Mouse (Mus musculus): ENCODE results near the gene Sct.

The Sct gene

DNA sequence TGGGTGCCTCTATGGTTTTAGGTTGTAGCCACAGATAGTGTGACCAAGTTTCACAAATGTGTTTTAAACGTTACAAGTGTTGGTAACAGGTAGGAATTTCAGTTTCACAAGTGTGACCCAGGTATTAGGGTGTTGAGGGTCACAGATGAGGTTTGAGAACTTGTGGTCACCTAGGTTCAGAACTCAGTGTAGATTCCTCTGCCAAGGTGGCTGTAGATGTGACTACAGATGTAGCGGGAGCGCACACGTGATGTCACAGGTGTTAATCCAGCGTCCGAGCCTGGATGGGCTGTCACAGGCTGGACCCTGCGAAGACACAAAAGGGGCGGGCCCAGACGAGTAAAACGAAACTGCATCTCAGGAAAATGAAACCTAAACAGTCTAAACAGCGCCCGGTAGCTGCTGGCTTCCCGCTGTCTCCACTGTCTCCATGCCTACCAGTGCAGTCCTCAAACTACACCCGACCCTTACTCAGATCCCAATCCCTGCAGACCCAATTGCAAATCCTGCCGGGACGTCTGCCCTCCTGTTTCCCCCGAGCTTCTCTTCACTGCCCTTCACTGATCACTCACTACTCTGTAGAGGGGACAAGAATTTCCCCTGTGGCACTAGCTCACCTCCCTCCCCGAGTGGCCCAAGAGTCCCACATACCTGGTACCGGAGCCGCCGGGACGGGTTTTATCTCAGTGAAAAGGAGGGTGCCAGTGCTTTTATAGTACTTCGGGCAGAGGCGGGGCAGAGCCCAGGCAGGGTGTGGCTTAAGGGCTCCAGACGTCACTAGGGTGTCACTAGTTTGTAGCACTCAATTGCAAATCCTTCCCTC is 13.0 kb downstream of the Sct start, which contains the start of gene Irf7:
Gene Irf7, minus strand, starts transcription at position 743 of the 823 bp plus-strand sequence.
- ChIA-PET POLR2A (interaction anchor here in 2 of 4 experiments (0.6 to 1.5 kb wide), 8 partner anchors 11 to 72 kb away, joined by 3 to 4 read pairs (median 3); partner anchors contain the start of genes Eps8l2 (in 1 of the 2), Rassf7 (in 1 of the 2) and Sct (in 1 of the 2)), CTCF (interaction anchor here in 3 of 4 experiments (0.6 to 1.2 kb wide), 4 partner anchors 11 to 90 kb away, joined by 3 to 5 read pairs (median 3); partner anchors contain the start of genes Sct (in 2 of the 3) and Cdhr5 (in 1 of the 3))

DNA sequence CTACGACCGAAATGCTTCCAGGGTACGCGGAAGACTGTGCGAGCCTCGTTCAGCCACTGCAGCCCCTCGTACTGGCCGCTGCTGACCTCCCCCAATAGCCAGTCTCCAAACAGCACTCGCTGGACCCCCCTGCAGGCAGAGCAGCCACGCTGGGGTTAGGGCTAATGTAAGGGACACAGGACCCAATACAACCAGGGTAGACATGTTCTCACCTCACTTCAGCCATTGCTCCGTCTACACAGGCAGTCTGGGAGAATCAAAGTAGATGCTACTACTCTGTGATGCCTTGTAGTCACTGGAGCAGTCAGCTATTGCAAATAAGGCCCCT is 13.6 kb downstream of the Sct start:
- ChIA-PET CTCF (interaction anchor here in 1 of 4 experiments (0.6 kb wide), 1 partner anchor 11 kb away, joined by 5 read pairs; the partner anchor contains the start of gene Cdhr5), POLR2A (interaction anchor here in 2 of 4 experiments (0.8 to 1.3 kb wide), 5 partner anchors 29 to 73 kb away, joined by 3 to 4 read pairs (median 3); partner anchors contain the start of genes Eps8l2 (in 1 of the 2) and Rassf7 (in 1 of the 2))

DNA sequence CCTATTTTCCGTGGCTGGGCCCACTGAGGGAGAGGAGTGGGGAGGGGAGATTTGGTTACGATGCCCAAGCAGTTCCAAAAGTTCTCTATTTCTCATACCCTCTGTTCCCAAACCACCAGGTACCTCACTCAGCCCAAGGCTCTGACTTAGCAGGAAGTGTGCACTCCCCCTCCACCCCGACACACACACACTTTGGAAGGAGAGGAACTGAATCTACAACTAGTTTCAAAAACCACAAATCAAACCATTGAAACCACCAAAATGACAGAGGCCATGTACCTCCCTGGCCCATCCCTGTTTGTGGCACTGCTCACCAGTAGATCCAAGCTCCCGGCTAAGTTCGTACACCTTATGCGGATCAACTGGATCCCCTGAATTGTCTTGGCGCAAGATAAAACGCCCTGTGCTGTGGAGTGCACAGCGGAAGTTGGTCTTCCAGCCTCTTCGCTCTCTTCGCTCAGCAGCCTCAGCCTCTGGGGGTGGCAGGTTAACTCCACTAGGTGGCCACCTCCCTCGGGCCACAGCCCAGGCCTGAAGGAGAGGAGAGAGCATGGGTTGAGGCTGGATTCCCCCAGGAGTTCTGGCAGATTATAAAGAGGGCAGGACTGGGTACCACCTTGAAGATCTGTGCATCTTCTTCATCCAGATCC is 14.0 kb downstream of the Sct start:
- ChIA-PET POLR2A (interaction anchor here in 2 of 4 experiments (0.7 to 2.2 kb wide), 10 partner anchors 10 to 178 kb away, joined by 3 to 11 read pairs (median 4); partner anchors contain the start of genes Deaf1 (in 1 of the 2), Eps8l2 (in 1 of the 2) and Tmem80 (in 1 of the 2)), CTCF (interaction anchor here in 3 of 4 experiments (1.1 to 1.4 kb wide), 5 partner anchors 11 to 204 kb away, joined by 3 to 5 read pairs (median 4); no protein-coding TSS in a partner anchor)

DNA sequence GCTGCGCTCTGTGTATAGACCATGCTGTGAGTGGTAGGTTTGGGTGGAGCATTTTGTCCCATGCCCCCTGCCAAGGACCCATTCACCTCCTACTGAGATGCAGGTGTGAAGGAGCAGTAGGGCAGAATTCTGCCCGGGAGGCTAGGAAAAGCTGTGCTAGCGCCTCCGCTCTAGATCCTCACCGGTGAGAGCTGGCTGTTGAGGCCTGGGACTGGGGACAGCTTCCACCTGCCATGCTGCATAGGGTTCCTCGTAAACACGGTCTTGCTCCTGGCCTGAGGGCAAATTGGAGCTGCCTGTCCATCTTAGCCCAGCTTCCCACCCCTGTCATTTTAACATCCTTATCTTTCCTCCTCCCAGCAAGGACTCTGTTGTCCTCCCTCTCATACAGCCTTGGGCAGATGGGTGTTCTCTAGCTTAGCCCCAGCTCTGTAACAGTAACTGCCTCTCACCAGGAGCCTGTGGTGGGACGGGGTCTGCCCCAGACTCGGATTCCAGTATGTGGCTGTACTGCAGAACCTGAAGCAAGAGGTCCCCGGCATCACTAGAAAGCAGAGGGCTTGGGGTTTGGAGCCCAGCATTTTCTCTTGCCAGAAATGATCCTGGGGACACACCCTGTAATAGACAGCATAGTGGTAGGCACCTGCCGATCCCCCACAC is 14.8 kb downstream of the Sct start:
- CTCF ChIA-PET, result interaction anchor here in 3 of 4 experiments (0.6 to 1.4 kb wide), 10 partner anchors 11 to 422 kb away, joined by 3 to 5 read pairs (median 4); partner anchors contain the start of gene Sct (in 2 of the 3)
- POLR2A ChIA-PET, result interaction anchor here (0.7 to 2.2 kb wide), 24 partner anchors 9 to 179 kb away, joined by 3 to 11 read pairs (median 4); partner anchors contain the start of genes Deaf1 (in 1 of the 4), Rassf7 (in 1 of the 4) and Tmem80 (in 1 of the 4)

DNA sequence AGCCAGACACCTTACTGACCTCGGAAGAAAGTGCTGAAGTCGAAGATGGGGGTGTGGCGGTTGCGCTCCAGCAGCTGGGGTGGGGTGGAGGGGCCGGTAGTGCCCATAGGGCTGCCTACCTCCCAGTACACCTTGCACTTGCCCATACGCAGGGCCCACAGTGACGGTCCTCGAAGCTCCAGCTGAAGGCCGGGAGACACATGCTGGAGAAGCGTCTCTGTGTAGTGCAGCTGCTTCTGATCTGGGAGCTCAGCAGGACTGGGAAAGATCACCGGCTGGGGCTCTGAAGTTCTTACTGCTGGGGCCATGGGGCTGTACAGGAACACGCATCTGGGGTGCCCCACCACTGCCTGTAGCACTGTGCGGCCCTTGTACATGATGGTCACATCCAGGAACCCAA is 15.3 kb downstream of the Sct start:
- ChIA-PET CTCF (interaction anchor here (0.5 to 1.4 kb wide), 13 partner anchors 10 to 422 kb away, joined by 3 to 5 read pairs (median 3); partner anchors contain the start of gene Sct (in 2 of the 4)), POLR2A (interaction anchor here in 3 of 4 experiments (0.7 to 2.2 kb wide), 22 partner anchors 9 to 142 kb away, joined by 3 to 10 read pairs (median 4); partner anchors contain the start of genes Deaf1 (in 1 of the 3), Rassf7 (in 1 of the 3) and Tmem80 (in 1 of the 3))

DNA sequence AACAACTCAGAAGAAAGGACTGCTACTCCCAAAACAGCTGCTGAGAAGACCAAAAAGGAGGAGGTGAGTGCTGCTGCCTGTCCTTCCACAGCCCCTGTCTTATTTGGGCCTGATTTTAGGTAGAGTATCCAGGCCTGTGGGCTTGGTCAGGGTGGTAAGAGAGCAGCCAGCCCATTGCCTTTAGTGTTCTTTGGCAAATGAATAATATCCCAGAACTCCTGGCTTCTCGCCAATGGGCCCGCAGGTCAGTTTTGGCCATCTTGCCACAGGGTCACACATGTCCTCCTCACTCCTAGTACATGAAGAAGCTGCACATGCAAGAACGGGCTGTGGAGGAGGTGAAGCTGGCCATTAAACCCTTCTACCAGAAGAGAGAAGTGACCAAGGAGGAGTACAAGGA is 17.5 kb downstream of the Sct start:
- ChIA-PET CTCF (no interaction called here), POLR2A (interaction anchor here in 3 of 4 experiments (0.7 to 1.3 kb wide), 5 partner anchors 8 to 46 kb away, joined by 3 to 4 read pairs (median 3); partner anchors contain the start of genes Rassf7 (in 1 of the 3) and Sct (in 1 of the 3))

DNA sequence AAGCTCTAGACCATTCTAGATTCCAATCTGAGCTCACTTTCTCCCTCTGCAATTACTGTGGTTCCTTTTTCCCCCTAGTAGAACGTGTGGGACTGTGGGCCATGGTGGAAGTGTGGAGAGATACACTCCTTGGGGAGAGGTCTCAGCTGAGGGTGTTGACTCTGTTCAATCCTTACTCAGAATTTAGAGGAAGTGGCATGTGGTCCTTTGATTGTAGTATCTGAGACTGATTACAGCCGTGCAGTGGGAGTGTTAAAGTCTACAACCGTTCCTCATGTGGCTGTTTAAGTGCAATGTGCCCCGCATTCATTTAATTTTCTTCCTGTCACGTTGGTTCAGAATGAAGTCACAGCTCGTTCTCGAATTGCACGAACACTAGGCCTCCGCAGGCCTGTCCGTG is 22.8 kb downstream of the Sct start:
- ChIA-PET POLR2A (interaction anchor here in 2 of 4 experiments (0.7 to 5.7 kb wide), 10 partner anchors 9 to 72 kb away, joined by 3 to 40 read pairs (median 5); partner anchors contain the start of genes Deaf1 (in 1 of the 2), Rassf7 (in 1 of the 2) and Tmem80 (in 1 of the 2)), CTCF (interaction anchor here in 1 of 4 experiments (0.6 kb wide), 2 partner anchors 101 to 131 kb away, joined by 3 to 4 read pairs; no protein-coding TSS in a partner anchor)

DNA sequence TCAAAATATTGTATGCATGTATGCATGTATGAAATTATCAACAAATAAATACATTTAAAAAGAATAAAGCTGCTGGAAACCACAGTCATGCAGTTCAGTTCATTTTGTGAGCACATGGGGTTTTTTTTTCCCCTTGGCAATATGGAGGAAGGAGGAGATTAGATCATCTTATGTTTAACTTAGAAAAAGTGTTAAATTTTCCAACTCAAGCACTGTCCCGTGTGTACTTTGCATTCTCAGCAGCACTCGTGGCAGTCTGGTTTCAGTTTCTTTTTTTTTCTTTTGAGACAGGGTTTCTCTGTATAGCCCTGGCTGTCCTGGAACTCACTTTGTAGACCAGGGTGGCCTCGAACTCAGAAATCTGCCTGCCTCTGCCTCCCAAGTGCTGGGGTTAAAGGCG is 28.4 kb downstream of the Sct start:
- ChIA-PET CTCF (interaction anchor here in 1 of 4 experiments (0.5 kb wide), 1 partner anchor 28 kb away, joined by 3 read pairs; the partner anchor contains the start of gene Sct), POLR2A (interaction anchor here in 2 of 4 experiments (0.7 to 2.9 kb wide), 12 partner anchors 13 to 180 kb away, joined by 3 to 9 read pairs (median 3); partner anchors contain the start of gene Taldo1 (in 1 of the 2))

DNA sequence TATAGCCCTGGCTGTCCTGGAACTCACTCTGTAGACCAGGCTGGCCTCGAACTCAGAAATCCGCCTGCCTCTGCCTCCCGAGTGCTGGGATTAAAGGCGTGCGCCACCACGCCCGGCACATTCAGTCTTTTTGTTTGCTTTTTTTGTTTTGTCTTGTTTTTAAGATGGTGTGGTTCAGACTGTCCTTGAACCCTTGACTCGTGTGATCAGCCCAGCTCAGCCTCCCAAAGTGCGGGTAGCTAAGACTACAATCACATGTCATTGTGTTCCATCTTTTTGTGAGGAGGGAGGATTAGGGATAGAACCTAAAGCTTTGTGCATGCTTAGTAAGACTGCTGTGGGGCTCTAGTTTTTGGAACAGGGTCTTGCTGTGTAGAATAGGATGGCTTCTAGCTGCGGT is 47.4 kb downstream of the Sct start:
- CTCF ChIA-PET, result interaction anchor here (0.6 to 1.2 kb wide), 6 partner anchors 10 to 345 kb away, joined by 3 to 5 read pairs (median 3); partner anchors contain the start of gene Rassf7 (in 1 of the 4)
- POLR2A ChIA-PET, result interaction anchor here in 3 of 4 experiments (0.6 to 11.4 kb wide), 20 partner anchors 9 to 277 kb away, joined by 3 to 158 read pairs (median 4); partner anchors contain the start of genes Hras (in 2 of the 3), Lmntd2 (in 2 of the 3), Lrrc56 (in 2 of the 3) and Rassf7 (in 2 of the 3)

DNA sequence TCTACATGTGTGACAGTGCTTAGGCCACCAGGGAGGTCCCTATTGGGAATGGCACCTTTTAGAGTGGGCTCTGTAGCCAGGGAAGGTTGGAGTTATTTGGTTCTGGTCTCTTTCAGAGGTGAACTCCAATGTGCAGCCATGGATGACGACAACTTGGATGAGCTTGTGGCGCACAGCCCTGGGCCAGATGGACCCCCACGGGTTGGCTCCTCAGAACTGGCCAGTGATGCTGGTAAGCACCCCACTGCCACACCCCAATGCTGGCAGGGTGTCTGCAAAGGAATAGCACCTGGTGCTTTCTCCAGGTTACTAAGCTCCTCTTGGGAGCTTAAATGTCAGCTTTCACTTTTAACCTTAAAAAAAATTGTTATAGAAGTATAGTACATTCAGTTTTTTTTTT is 47.8 kb downstream of the Sct start:
- ChIA-PET CTCF (interaction anchor here in 3 of 4 experiments (0.6 to 1.0 kb wide), 5 partner anchors 10 to 345 kb away, joined by 3 to 5 read pairs (median 3); no protein-coding TSS in a partner anchor), POLR2A (interaction anchor here in 3 of 4 experiments (0.6 to 11.4 kb wide), 17 partner anchors 8 to 277 kb away, joined by 3 to 158 read pairs (median 4); partner anchors contain the start of genes Hras (in 2 of the 3), Lmntd2 (in 2 of the 3), Lrrc56 (in 2 of the 3) and Rassf7 (in 2 of the 3))

DNA sequence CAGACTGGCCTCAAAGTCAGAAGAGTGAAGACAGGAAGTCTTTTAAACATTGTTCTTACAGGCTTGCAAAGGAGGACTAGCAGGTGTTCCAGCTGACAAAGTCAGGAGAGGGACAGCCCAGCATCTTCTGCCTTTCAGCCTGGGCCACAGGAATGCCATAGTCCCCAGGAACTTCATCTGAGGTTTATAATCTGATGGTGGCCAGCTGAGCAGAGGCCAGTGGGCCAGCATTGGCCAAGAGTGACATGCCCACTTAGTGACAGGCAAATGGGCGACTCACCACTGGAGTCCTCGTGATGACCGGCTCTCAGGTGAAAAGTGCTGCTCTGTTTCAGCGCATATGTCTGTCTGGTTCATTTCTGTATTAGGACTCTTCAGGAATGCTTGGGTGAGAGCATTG is 48.4 kb downstream of the Sct start:
- ChIA-PET POLR2A (interaction anchor here in 3 of 4 experiments (1.1 to 11.4 kb wide), 12 partner anchors 8 to 126 kb away, joined by 3 to 158 read pairs (median 6); partner anchors contain the start of genes Lmntd2 (in 2 of the 3) and Rassf7 (in 2 of the 3)), CTCF (interaction anchor here in 2 of 4 experiments (0.6 to 1.0 kb wide), 3 partner anchors 9 to 346 kb away, joined by 3 to 5 read pairs (median 4); no protein-coding TSS in a partner anchor)

DNA sequence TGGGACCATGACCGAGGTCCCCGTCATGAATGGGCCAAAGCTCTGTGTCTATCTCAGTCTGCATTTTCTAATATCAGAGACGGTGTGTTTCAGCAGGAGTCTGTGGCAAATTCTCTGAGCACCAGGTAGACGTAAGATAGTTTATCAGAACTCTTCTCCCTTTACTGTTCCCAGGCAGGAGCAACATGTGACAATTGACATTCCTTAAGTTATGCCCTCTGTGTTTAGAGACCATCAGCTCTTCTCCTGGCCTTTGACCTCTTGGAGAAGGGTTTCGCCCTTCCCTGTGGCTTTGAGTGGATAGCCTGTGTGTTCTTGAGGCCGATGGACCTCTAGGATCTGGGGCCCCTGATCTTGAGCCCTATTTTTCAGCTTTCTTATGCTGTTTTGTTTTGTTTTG is 49.2 kb downstream of the Sct start:
- ChIA-PET POLR2A (interaction anchor here (0.6 to 11.4 kb wide), 28 partner anchors 7 to 217 kb away, joined by 3 to 158 read pairs (median 4); partner anchors contain the start of genes Rassf7 (in 4 of the 4), Deaf1 (in 2 of the 4), Eps8l2 (in 2 of the 4) and Hras (in 2 of the 4)), CTCF (interaction anchor here in 1 of 4 experiments (1.5 to 2.2 kb wide), 2 partner anchors 36 to 178 kb away, joined by 3 to 9 read pairs; partner anchors contain the start of genes Hras and Lrrc56)

Measured in embryonic stem cell, embryonic (primary cell).